Mouse (Mus musculus) G1E (cell line): ENCODE data around the gene Gm49388.

ENCODE experiments used
- CTCF ChIP-seq: IDR thresholded peaks from 2 replicates; pipeline ENCODE4 v1.5.1; 2012; ENCODE audit warnings: low read depth, low read length, inconsistent platforms, mixed read lengths
- GATA1 ChIP-seq: IDR thresholded peaks from 2 replicates; pipeline ENCODE4 v1.6.1; 2012; ENCODE audit warnings: borderline replicate concordance, low read length, inconsistent platforms, mixed read lengths
- GATA2 ChIP-seq: IDR thresholded peaks from 2 replicates; pipeline ENCODE4 v1.6.1; 2012; ENCODE audit warnings: low read depth, low read length, inconsistent platforms, borderline replicate concordance
- POLR2AphosphoS5 ChIP-seq: IDR thresholded peaks from 2 replicates; pipeline ENCODE4 v1.6.1; 2012; ENCODE audit warnings: low read depth, low read length, inconsistent platforms; ENCODE audit not compliant: insufficient replicate concordance
- TAL1 ChIP-seq: conservative IDR thresholded peaks from 2 replicates; pipeline ENCODE4 v1.6.1; 2012; ENCODE audit warnings: low read depth, low read length, inconsistent platforms, mixed read lengths

DNA sequence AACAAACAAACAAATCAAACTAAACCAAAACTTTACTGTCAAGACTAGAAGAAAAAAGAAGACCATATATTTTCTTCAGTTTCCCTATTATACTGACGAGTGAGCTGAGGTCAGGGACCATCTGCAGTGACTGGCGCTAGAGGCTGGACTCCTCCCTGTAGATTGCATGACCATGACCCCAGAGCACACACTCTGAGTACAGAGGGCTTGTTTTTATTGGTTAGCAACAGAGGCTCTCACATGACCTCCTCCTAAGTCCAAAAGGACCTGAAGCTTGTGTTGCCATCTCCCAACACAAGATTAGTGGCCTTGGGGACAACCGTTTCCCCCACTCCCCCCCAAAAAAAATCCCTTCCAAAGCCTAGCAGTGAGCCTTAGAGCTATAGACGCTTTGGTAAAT lies 28.4 kb downstream of the Gm49388 start:
- no peak for TF ChIP-seq CTCF
- no peak for TF ChIP-seq TAL1
- no peak for TF ChIP-seq POLR2AphosphoS5
- no peak for TF ChIP-seq GATA1
- TF ChIP-seq GATA2 = no peak
